Mouse (Mus musculus) heart, adult 11 months (tissue): ENCODE results near the gene Pak4.
"Not testable (repeated sequence)": the region's sequence is repeated elsewhere in the genome, so short reads cannot be mapped to it uniquely, and the experiment has no call there.

Experiments
- DNase-seq: peaks from one replicate; pipeline ENCODE4 v3.0.0; 2022

Gene Pak4

DNA sequence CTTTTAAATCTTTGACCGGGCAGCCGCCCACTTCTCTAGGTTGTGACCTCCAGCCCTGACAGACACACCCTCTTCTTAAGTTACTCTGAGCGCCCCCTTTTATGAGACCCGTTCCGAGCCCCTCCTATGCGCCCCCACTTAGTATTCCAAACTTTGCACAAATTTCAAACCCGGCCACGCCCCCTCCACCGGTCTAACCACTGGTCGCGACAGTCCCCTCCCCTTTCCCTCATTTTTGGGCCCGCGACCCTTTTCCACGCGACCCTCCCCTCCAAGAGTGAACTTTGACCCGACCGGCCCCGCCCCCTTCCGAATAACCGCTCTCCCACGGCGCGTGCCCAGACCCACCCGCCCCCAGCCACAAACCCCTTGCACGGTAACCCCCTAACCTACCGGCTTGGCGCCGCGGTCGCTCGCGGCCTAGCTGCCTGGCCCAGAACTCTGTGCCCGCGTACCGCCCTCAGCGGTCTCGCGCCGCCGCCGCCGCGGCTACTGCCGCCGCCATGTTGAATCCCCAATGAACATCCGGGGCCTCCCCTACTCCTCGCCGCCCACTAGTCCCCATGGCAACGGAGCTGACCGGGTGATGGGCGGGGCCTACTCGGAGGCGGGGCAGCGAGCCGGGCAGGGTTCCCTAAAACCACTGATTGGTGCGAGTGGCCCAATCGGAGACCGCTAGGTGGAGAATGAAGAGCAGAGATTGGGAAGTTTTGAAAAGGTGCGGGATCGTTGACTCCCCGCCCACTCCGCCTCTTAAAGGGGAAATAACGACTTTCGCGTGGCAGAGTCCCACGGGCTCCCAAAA is at the start of gene Pak4, which contains the start of gene Samd4b:
Pak4 (minus strand) TSS at position 544 of the 805 bp plus-strand sequence.
Samd4b (minus strand) TSS at position 503 of the 805 bp plus-strand sequence.
- peak; percentile 100 for DNase-seq

DNA sequence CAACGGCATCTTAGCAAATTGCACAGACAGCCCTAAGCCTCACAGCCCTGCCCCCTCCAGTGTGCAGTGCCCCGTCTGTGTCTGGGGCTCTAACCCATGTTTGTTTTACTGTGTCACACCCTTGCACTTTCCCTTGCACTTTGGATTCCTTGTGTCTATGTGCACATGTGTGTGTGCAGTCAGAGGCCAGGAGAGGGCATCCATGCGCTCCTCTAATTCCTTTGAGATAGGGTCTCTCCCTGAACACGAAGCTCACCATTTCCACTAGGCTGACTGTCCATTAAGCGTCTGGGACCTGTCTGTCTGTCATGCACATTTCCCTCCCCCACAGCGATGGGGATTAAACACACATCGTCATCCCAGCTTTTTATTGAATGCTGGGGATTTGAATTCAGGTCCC is 49.0 kb upstream of the Pak4 start:
- no peak for DNase-seq

GRCm38 (mm10) chr7:28645947-28646475 is 48.0 kb upstream of the Pak4 start:
- no peak for DNase-seq

DNA sequence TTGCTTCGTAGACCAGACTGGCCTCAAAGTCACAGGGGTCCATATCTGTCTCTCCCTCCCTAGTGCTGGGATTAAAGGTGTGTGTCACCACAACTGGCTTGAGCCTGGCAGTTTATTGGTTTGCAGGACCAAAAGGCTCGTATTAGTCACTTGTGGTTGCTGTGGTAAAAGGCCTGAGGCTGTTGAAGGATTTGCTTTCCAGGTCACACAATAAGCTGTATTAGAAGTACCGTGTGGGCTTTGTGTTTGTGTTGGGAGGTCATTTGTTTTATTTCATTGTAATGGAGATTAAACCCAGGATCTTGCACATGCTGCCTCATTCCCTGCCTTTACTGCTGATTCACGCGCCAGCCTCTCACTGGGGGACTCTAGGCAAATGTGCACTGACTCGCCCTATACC is 47.4 kb upstream of the Pak4 start:
- no peak for DNase-seq

DNA sequence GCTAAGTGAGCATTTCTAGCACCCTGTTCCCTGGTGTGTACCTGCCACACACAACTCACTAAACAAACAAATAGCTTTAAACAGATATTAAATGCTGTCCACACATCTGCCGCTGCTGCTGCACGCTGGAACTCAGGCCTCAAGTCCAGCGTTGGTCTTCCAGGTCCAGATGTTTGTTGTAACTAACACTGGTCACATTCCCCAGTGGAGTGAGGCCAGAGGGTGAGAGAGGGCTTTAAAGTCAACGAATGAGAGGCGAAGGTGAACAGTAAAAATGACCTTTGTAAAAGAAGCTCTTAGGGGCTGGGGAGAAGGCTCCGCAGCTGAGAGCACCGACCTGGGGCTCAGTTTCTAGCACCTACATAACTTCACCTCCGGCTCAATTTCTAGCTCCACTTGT is 43.6 kb upstream of the Pak4 start:
- no peak for DNase-seq

DNA sequence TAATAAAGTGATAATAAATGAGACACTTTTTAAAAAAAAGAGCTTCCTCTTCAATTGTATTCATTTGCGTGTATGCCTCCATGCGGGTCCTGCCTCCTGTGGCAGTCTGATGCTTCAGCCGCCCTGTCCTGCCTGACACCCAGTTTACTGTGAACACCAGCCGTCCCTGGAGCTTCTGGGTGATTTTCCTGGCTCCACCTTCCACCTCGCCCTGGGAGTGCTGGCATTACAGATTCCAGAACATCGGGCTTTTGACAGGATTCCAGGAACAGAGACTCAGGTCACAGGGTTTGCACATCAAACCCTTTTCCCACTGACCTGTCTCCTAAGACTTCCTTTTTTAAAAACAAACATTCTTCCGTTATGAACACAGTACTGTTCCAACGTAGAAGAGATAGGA is 39.5 kb upstream of the Pak4 start:
- no peak for DNase-seq

DNA sequence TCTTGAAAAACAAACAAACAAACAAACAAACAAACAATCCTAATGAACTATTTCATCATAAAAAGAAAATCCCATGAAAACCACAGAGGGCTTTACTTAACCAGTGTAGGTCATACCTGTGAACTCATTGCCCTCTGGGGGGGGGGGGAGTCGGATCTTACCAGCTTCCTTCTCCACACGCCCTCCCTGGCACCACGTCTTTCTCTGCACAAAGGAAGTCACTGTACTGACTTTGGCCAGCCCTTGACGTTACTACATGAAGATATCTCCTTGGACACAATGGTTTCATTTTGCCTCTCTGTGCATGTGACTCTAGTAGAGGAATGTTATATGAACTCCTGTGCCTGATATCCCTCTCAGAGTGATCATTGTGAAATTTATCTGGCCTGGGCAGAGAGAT is 36.1 kb upstream of the Pak4 start:
- DNase-seq: no peak

- no peak for DNase-seq
Observed at GRCm38 (mm10) chr7:28631073-28631472, 33.1 kb upstream of the Pak4 start, which contains the start of gene Acp7. Acp7 (minus strand) TSS chr7:28631332.

GRCm38 (mm10) chr7:28624791-28625190 is 26.8 kb upstream of the Pak4 start:
- no peak for DNase-seq

GRCm38 (mm10) chr7:28619098-28619715 is 21.2 kb upstream of the Pak4 start:
- DNase-seq: no peak

- DNase-seq: no peak
Observed at GRCm38 (mm10) chr7:28605951-28606350, 8.0 kb upstream of the Pak4 start.

DNA sequence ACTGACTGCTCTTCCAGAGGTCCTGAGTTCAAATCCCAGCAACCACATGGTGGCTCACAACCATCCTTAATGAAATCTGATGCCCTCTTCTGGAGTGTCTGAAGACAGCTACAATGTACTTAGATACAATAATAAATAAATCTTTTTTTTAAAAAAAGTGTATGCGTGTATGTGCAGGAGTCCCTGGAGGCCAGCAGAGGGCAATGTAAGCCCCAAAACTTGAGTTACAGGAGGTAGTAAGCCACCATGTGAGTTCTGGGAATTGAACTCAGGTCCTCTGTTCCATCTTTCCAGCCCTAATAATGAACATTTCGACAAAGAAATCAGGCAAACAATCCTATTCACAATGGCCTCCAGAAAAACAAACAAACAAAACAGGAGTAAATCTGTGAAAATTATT is 5.8 kb upstream of the Pak4 start:
- not testable (repeated sequence) for DNase-seq

GRCm38 (mm10) chr7:28603136-28603535 is 5.2 kb upstream of the Pak4 start:
- peak; percentile 87 for DNase-seq

DNA sequence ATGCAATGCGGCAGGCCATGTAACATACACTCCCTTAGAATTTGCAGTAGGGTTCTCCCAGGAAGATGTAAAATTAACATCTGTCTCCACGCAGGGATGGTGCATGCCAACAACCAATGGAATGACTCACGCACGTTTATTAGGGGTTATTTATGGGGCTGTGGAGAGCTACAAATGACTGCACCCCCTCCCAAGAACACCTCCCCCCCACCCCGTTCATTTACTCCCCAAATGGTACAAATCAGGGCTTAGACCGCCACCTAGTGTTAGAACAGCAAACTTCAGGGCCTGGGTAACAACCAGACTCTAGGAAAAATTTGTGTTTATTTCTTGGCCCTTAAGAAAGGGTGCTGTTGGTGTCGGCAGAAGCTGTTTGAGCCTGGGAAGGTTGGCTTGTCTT is 3.7 kb upstream of the Pak4 start:
- peak; percentile 90 for DNase-seq

GRCm38 (mm10) chr7:28601029-28601428 is 3.0 kb upstream of the Pak4 start:
- DNase-seq: peak; percentile 89

- DNase-seq: no peak
Observed at GRCm38 (mm10) chr7:28598951-28599350, 966 bp upstream of the Pak4 start.

- DNase-seq: no peak
Observed at GRCm38 (mm10) chr7:28597277-28597570, 761 bp downstream of the Pak4 start.

DNA sequence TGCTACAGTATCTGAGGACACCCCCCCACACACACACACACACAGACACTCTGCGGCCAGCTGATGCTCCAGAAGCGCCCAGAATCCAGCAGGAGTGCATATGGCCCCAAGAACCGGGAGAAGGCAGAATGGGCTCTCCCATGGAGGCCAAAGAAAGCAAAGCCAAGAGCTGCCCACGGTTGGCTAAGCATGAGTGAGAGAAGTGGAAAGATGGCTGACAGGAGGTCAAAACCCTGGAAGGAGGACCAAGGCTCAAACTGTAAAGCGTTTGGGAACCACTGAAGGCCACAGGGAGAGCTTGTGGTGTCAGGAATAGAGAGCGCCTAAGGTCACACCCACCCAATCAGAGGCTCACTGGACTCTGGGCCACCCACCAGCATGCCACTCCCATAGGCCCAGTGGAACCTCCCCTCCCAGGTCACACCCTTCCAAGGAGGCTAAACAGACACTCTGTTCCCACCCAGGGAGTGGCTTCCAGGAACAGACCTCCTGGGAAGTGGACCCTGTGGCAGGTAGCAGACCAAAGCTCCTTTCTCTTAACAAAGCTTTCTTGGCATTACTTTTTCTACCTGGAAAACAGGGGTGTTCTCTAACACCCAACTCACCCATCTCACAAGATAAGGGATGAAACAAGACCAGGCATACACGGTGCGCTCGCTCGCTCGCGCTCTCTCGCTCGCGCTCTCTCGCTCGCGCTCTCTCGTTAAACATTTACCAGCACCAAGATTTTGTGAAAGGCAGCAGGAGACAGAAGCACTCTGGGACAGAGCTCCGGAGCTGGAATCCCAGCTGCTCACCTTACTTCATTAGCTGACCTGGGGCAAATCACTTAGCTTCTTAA is 1.3 kb downstream of the Pak4 start:
- peak; percentile 95 for DNase-seq

- DNase-seq: peak; percentile 88
Observed at GRCm38 (mm10) chr7:28595751-28596435, 2.1 kb downstream of the Pak4 start.

DNA sequence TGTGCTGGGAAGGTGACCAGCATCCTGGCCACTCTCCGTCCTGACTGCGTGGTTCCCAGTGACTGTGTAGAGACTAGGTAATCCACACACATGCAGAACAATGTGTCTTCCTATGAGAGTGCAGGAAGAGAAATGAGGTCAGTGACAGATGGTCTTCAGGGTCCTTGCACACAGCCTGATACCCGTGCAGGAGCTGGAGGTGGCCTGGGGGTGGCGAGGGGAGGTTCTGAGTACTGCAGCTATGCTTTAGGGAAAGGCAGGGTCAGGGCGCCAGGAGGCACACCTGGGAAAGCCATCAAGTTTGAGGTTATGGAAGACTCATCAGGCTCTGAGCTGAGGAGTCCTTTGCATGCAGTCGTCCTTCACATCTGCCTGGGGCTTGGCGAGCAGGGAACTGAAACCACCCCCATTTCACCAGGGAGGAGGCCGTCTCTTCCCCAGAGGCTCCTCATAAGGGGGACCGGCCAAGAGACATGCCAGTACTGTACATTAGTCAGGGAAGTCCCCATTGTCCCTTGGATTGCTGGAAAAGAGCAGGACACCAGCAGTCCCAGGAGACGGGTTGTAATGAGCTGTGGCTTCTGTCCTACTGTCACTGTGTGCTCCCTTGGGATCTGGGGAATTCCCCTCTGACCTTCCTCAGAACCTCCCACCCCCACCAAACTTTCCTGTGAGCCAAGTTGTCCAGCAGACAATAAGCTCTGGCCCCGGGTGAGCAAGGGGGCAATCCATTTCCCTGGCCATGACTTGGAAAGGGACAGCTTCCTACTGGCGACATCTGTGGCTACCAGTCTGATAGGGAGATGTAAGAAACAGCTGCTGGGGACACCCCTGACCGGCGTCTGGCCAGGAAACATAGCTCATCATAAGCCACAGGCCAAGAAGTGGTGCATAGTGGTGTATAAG is 4.5 kb downstream of the Pak4 start:
- peak; percentile 99 for DNase-seq

- no peak for DNase-seq
Observed at GRCm38 (mm10) chr7:28591862-28592261, 6.1 kb downstream of the Pak4 start.

GRCm38 (mm10) chr7:28587644-28588043 is 10.3 kb downstream of the Pak4 start:
- no peak for DNase-seq
